Mouse (Mus musculus): ENCODE measurements around the gene Nuak2. TPM values are rescaled to one million over a fixed set of nuclear protein-coding genes. Genes with fewer than 3 reads are reported as not detected.

Gene Nuak2
- polyA plus RNA-seq, 1 experiment, result 20.0 TPM

- no peak overlapping the region for H3K4me3 ChIP-seq (ENCODE audit: low read depth, low read length)
- H3K36me3 ChIP-seq (ENCODE audit: control insufficient read depth, insufficient read depth, low read length, poor library complexity, severe bottlenecking), result no peaks in the 10 kb centered on the region
- no peak for TF ChIP-seq POLR2A (IDR thresholded peaks at IDR 0.05; ENCODE audit: insufficient read depth, low read length)
- TF ChIP-seq CTCF (IDR thresholded peaks at IDR 0.05; ENCODE audit: low read depth, low read length), result no peak
- TF ChIP-seq EP300 (IDR thresholded peaks at IDR 0.05; ENCODE audit: insufficient read depth, low read depth, low read length), result no peak
Measured at GRCm38 (mm10) chr1:132381929-132382328, 66.0 kb downstream of the Nuak2 start.

More at GRCm38 (mm10) chr1:132381929-132382328, 66.0 kb downstream of the Nuak2 start:
- Histone ChIP-seq H3K4me1 (ENCODE audit: control insufficient read depth, insufficient read depth, low read length) (no peaks in the 10 kb centered on the region), H3K9me3 (replicated peaks; ENCODE audit: control insufficient read depth, insufficient read depth, low read length, poor library complexity, severe bottlenecking) (no peaks in the 10 kb centered on the region), H3K27me3 (ENCODE audit: control insufficient read depth, insufficient read depth, low read length, poor library complexity, severe bottlenecking) (no peaks in the 10 kb centered on the region), H3K27ac (ENCODE audit: insufficient read depth, low read length) (no peak overlapping the region), H3K9ac (ENCODE audit: low read depth, poor library complexity, severe bottlenecking) (no peak overlapping the region)

Other genes starting within 250 kb of the Nuak2 start
- 0.44 TPM in 1 of 2 replicates, not detected in the other for gene Mfsd4a, start 248.1 kb upstream of the Nuak2 start, polyA plus RNA-seq (2011; ENCODE audit: insufficient read depth, insufficient read length, low read depth, missing spikeins)
- gene Cdk18, start 176.4 kb upstream of the Nuak2 start, polyA plus RNA-seq (2011; ENCODE audit: insufficient read depth, insufficient read length, low read depth, missing spikeins), result 24.6 and 32.8 TPM in 2 replicates
- gene Lemd1, start 124.7 kb upstream of the Nuak2 start, polyA plus RNA-seq (2011; ENCODE audit: insufficient read depth, insufficient read length, low read depth, missing spikeins), result 16.8 and 20.0 TPM in 2 replicates
- 7.6 and 7.7 TPM in 2 replicates for gene AC124108.1, start 124.7 kb upstream of the Nuak2 start, polyA plus RNA-seq (2011; ENCODE audit: insufficient read depth, insufficient read length, low read depth, missing spikeins)
- gene Gm10188, start 86.4 kb upstream of the Nuak2 start, polyA plus RNA-seq (2011; ENCODE audit: insufficient read depth, insufficient read length, low read depth, missing spikeins), result not detected in 2 replicates
- gene Klhdc8a, start 17.5 kb upstream of the Nuak2 start, polyA plus RNA-seq (2011; ENCODE audit: insufficient read depth, insufficient read length, low read depth, missing spikeins), result 0.60 and 0.72 TPM in 2 replicates
- 11.0 and 11.1 TPM in 2 replicates for gene Tmcc2, start 75.2 kb downstream of the Nuak2 start, polyA plus RNA-seq (2011; ENCODE audit: insufficient read depth, insufficient read length, low read depth, missing spikeins)
- 19.9 and 22.5 TPM in 2 replicates for gene Dstyk, start 101.4 kb downstream of the Nuak2 start, polyA plus RNA-seq (2011; ENCODE audit: insufficient read depth, insufficient read length, low read depth, missing spikeins)
- 72.9 and 85.4 TPM in 2 replicates for gene Rbbp5, start 161.2 kb downstream of the Nuak2 start, polyA plus RNA-seq (2011; ENCODE audit: insufficient read depth, insufficient read length, low read depth, missing spikeins)
- gene Tmem81, start 190.1 kb downstream of the Nuak2 start, polyA plus RNA-seq (2011; ENCODE audit: insufficient read depth, insufficient read length, low read depth, missing spikeins), result 8.6 and 10.1 TPM in 2 replicates
- gene Cntn2, start 227.1 kb downstream of the Nuak2 start, polyA plus RNA-seq (2011; ENCODE audit: insufficient read depth, insufficient read length, low read depth, missing spikeins), result 3.0 and 3.1 TPM in 2 replicates